ENCODE assay signal across 8 mouse cellular contexts in the genomic region with DNA sequence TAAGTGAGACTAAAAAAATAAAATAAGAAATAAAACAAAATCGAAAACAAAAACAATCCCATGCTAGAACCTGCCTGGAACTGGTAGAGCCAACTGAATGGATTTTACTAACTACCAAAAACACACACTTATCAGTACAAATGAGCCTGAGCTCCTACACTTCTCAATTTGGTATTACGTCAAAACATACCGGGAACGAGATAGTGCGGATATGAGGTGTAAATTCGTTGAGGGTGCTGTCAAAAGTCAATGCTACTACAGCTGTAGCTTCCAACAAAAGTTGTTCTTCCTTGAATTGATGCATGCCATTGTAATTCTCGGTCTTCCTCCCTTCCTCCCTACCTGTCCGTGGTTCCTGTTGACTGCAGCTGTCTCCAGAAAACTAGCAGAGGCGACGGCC. TPM values are rescaled to one million over a fixed set of nuclear protein-coding genes. Genes with fewer than 3 reads are reported as not detected.
DNase-seq lines count a peak whose midpoint lies in the region; ATAC-seq and TF ChIP-seq lines count a peak whose summit lies in the region.

No protein-coding gene starts in this region.

- H3K27ac ChIP-seq in limb, embryonic 13.5 days: no peak overlapping the region; the same call in 1 of the 2 replicates
- H3K27ac ChIP-seq in neural tube, embryonic 14.5 days (ENCODE audit: low read depth, low read length): no peak overlapping the region

- peak; percentile 64 for ATAC-seq in erythroblast, adult 5-6 weeks (replicated peaks; ENCODE audit: low FRiP score, poor library complexity, severe bottlenecking)
- ATAC-seq in limb, embryonic 13.5 days (ENCODE audit: low FRiP score, low read depth): peak; percentile 16; the same call in 1 of the 2 replicates
- ATAC-seq in neural tube, embryonic 14.5 days (ENCODE audit: low read depth): no peak

- no peak for TF ChIP-seq POLR2A in lung, adult 2 months (IDR thresholded peaks at IDR 0.05; ENCODE audit: borderline replicate concordance, extremely low read depth, low read depth, low read length)

- 7% methylated on average over 10 of the region's 10 CpGs for WGBS in lung, adult 2 months
- 15% methylated on average over 10 of the region's 10 CpGs for WGBS in limb, embryonic 13.5 days
- WGBS in neural tube, embryonic 14.5 days: 18% methylated on average over 10 of the region's 10 CpGs

- H3K9ac ChIP-seq in limb, embryonic 13.5 days: peak overlapping the region; percentile 99
- H3K9ac ChIP-seq in neural tube, embryonic 14.5 days (replicated peaks; ENCODE audit: low read depth, low read length): peak overlapping the region; percentile 99

- H3K9me3 ChIP-seq in limb, embryonic 13.5 days: no peaks in the 10 kb centered on the region
- H3K9me3 ChIP-seq in neural tube, embryonic 14.5 days (ENCODE audit: control insufficient read depth, low read length): no peaks in the 10 kb centered on the region

- no peaks in the 10 kb centered on the region for H3K36me3 ChIP-seq in limb, embryonic 13.5 days
- H3K36me3 ChIP-seq in neural tube, embryonic 14.5 days (ENCODE audit: control insufficient read depth, insufficient read depth, low read length): no peaks in the 10 kb centered on the region

- no peaks in the 10 kb centered on the region for H3K27me3 ChIP-seq in limb, embryonic 13.5 days
- H3K27me3 ChIP-seq in neural tube, embryonic 14.5 days (ENCODE audit: control insufficient read depth, insufficient read depth, low read length): no peaks in the 10 kb centered on the region

- peak overlapping the region; percentile 88 for H3K4me2 ChIP-seq in limb, embryonic 13.5 days (replicated peaks)
- peak overlapping the region; percentile 97 for H3K4me2 ChIP-seq in neural tube, embryonic 14.5 days (ENCODE audit: low read depth, low read length)

- no peak for DNase-seq in lung, adult 2 months
- DNase-seq in lung, adult 18-20 months: no peak
- DNase-seq in right cerebral cortex, postnatal 25 days: no peak
- DNase-seq in adrenal gland, postnatal 25 days: no peak
- no peak for DNase-seq in left cerebral cortex, adult 11 months (ENCODE audit: low spot score)

- H3K4me1 ChIP-seq in lung, adult 2 months (ENCODE audit: control insufficient read depth, insufficient read depth, low read length): peaks cover 5% of the 10 kb centered on the region; the same call in 1 of the 2 replicates
- peaks cover 13% of the 10 kb centered on the region for H3K4me1 ChIP-seq in limb, embryonic 13.5 days
- H3K4me1 ChIP-seq in neural tube, embryonic 14.5 days (ENCODE audit: control insufficient read depth, insufficient read depth, low read length): peaks cover 6% of the 10 kb centered on the region; the same call in 1 of the 2 replicates

- no peak for TF ChIP-seq CTCF in lung, adult 2 months (IDR thresholded peaks at IDR 0.05; ENCODE audit: insufficient read depth, low read length)

- peak overlapping the region; percentile 97 for H3K4me3 ChIP-seq in lung, adult 2 months (replicated peaks; ENCODE audit: extremely low read depth, low read depth, low read length)
- peak overlapping the region; percentile 100 for H3K4me3 ChIP-seq in limb, embryonic 13.5 days
- peak overlapping the region; percentile 100 for H3K4me3 ChIP-seq in neural tube, embryonic 14.5 days (ENCODE audit: low read depth, low read length)

RNA-seq across cellular contexts. Expression of gene Rad54l2, which starts 0.4 kb away (rescaled TPM):
- polyA plus RNA-seq in lung, adult 2 months (2012; rRNA removed): 24.5 and 29.0 TPM in 2 replicates
- total RNA-seq in erythroblast, adult 5-6 weeks (2015; ENCODE audit: low replicate concordance): 2.1 and 4.4 TPM in 2 replicates
- total RNA-seq in erythroblast, adult 5-6 weeks (2017; ENCODE audit: low replicate concordance): 2.9 and 3.2 TPM in 2 replicates
- polyA plus RNA-seq in limb, embryonic 13.5 days (2015; fragmentation: Nextera tagmentation; extraction: Ambion mirVana): 8.5 and 8.8 TPM in 2 replicates
- 5.7 and 6.4 TPM in 2 replicates for polyA plus RNA-seq in neural tube, embryonic 14.5 days (2014; fragmentation: Nextera tagmentation; extraction: Ambion mirVana)
- total RNA-seq in adrenal gland, postnatal 25 days (2021): 21.7 and 26.1 TPM in 2 replicates

RNA-seq across cellular contexts. Expression of gene Dcaf1, which starts 32.3 kb away (rescaled TPM):
- 9.3 and 13.5 TPM in 2 replicates for polyA plus RNA-seq in lung, adult 2 months (2012; rRNA removed)
- 4.8 and 27.9 TPM in 2 replicates for total RNA-seq in erythroblast, adult 5-6 weeks (2015; ENCODE audit: low replicate concordance)
- total RNA-seq in erythroblast, adult 5-6 weeks (2017; ENCODE audit: low replicate concordance): 16.5 and 19.1 TPM in 2 replicates
- polyA plus RNA-seq in limb, embryonic 13.5 days (2015; fragmentation: Nextera tagmentation; extraction: Ambion mirVana): 19.3 and 21.8 TPM in 2 replicates
- polyA plus RNA-seq in neural tube, embryonic 14.5 days (2014; fragmentation: Nextera tagmentation; extraction: Ambion mirVana): 21.7 and 22.0 TPM in 2 replicates
- total RNA-seq in adrenal gland, postnatal 25 days (2021): 32.0 and 41.5 TPM in 2 replicates
